Mouse (Mus musculus) kidney, postnatal 4 days (tissue): ENCODE data around the gene Ankrd17.

ENCODE experiments used
- DNase-seq, 2 experiments: peaks; one replicate each; pipeline ENCODE4 v3.0.0; 2021; ENCODE audit warnings: mixed read lengths in 2 of 2

Gene Ankrd17

GRCm38 (mm10) chr5:90366121-90367066 is at the start of gene Ankrd17:
Ankrd17 (minus strand) TSS chr5:90366577.
- peak; percentile 92 to 95 for DNase-seq

DNA sequence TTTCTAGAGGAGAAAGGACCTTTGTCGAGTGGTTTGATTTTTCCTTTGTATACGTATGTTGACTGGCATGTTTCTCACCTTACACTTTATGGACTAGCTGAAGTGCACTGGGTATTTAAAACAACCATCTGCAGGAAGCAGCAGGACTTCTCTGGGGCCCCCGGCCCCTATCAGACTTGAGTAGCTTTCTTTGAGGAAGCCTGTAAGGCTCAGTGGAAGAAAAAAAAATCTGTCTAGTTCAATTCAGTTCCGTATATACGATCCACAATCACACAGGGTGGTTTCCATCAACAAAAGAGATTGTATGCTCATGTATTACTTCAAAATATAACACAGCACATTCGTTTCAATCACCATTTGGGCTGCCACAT is 48.5 kb upstream of the Ankrd17 start:
- no peak for DNase-seq

DNA sequence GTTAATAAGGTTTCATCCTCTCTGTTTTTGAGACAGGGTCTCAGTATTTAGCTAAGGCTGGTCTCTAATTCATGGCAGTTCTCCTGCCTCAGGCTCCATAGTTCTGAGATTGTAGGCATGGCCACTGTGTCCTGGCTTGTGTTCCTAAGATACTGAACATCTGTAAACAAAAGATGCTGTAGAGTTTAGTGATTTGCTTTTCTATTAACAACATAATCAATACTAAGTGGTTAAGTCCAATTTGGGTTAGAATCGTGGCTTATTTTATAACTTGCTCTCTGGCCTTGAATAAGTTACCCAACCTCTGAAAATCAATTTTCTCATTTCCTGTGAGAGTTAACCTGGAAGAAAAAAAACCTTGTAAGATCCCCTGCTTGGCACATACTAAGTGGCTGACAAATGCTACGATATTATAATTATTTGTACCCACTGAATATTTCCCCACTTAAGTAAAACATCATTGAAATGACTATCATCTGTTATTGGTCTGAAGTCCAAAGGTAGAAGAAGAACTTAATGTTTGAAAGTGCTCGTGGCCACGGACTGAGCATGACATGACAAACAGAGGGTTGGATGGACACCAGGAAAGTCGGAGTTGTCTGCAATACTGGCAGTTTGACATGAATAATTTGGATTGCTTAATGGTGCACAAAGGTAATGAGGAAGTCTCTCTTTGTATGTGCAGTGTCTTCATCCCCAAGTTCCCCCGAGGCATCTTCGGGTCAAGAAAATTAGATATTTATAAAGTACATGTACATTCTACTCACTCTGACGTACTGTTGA is 48.0 kb upstream of the Ankrd17 start:
- DNase-seq = no peak

DNA sequence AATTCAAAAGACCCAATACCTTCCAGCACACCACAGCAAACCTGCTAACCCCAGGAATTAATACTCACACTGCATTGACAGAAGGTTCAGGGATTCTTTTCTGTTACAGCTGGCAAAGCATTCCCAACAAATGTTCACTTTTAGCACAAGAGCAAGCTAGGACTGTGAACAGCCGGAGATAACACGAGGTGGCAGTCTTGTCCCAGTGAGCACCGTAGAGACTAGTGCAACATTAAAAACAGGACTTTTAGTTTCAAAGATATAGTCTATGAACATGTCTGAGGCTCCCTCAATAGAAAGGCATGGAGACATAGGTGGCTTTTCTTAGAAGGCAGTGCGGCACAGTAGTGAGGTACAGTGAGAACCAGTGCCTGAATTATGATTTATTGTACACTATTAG is 38.8 kb upstream of the Ankrd17 start:
- DNase-seq = peak; percentile 61 to 68

DNA sequence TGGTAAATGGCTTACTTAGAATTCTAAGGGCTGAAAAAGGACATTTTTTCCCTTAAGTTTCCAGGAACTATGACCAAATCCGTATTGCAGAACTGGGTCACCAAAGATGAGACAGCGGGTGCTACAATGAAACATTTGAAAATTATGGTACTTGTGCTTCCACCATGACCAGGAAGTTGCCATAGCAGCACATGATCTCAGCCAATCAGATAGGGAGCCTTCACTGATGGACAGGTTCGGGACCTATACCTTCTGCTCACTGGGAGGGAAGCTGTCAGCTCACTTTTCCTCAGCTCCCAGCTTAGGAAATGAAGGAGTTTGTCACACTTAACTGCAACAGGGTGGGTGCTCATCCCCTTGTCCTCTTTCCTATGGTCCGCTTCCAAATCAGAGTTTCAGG is 30.4 kb upstream of the Ankrd17 start:
- no peak for DNase-seq

DNA sequence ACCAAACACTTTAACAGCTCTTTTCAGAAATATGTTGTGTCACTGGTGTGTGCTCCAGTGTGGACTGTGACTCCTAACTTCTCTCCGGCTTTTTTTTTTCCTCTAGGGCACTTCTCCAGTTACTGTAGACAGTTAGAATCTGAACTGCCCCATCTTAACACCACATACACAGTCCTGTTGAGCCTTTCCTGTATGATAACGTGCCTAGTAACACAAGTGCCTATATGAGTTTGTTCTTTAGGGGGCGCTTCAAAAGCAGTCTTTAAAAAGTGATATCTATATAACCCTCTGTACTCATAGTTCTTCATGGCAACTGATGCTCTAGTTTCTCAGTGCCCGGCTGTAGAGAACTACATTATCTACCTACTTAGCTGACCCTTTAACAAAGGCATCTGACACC is 27.9 kb upstream of the Ankrd17 start:
- no peak for DNase-seq

DNA sequence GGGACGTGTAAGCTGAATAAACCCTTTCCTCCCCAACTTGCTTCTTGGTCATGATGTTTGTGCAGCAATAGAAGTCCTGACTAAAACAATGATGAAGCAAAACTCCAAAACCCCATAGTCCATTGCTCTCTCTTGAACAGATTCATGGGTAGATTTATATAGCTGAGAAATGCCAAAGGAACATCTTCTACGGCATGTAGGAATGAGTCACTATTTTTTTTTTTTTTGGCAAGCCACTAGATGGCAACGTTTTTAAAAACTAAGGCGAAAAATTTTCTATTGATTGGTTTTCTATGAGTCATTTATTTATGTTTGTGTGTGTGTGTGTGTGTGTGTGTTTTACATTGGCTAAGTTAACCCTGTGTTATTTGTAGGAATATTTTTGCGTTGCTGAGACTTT is 27.4 kb upstream of the Ankrd17 start:
- no peak for DNase-seq

GRCm38 (mm10) chr5:90383080-90383479 is 16.7 kb upstream of the Ankrd17 start:
- no peak for DNase-seq

GRCm38 (mm10) chr5:90381458-90381857 is 15.1 kb upstream of the Ankrd17 start:
- peak in 1 of 2 experiments; percentile 7 for DNase-seq

GRCm38 (mm10) chr5:90373708-90374107 is 7.3 kb upstream of the Ankrd17 start:
- DNase-seq = no peak

GRCm38 (mm10) chr5:90370401-90370800 is 4.0 kb upstream of the Ankrd17 start:
- no peak for DNase-seq

GRCm38 (mm10) chr5:90367067-90367303 is 608 bp upstream of the Ankrd17 start, which contains the start of gene Gm9958:
Gm9958 (plus strand) TSS chr5:90367204.
- no peak for DNase-seq

DNA sequence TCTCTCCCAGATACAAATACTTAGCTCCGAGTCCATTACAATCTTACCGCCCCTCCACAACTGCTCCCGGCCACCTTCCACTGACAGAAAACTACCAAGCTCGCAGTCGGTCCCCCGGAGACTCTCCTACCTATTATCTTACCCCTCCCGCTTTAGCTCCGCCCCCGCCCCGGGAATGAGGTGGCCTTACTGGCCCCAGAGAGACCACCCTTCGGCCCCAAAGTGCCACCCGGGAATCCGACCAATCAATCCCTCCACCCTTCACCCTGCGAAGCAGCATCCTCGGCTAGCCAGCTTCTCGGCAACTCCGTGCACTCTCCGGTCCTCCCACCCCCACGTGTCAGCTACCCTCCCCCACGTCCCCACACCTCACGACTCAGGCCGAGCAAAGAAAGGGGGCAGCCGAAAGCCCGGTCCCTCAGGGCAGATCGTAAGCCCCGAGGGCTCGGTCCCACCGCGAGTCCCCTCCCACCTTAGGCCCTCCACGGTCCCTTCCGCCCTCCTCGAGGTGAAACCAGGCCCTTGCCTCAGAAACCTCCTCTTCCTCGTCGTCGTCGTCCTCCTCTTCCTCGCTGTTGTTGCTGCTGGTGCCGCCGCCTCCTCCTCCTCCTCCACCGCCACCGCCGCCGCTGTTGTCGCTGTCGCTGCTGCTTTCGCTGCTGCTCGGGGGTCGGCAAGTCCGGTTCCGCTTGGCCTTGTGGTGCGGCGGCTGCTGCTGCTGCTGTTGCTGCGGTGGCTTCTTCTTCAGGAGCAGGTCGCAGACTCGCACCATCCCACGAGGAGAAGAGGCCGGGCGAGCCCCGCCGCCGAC is 1.0 kb downstream of the Ankrd17 start:
- DNase-seq = peak; percentile 67 to 76

GRCm38 (mm10) chr5:90364526-90364925 is 1.9 kb downstream of the Ankrd17 start:
- DNase-seq = peak; percentile 76 to 81

- no peak for DNase-seq
Observed at GRCm38 (mm10) chr5:90355824-90356223, 10.6 kb downstream of the Ankrd17 start.

GRCm38 (mm10) chr5:90353552-90354317 is 12.6 kb downstream of the Ankrd17 start:
- DNase-seq = no peak

DNA sequence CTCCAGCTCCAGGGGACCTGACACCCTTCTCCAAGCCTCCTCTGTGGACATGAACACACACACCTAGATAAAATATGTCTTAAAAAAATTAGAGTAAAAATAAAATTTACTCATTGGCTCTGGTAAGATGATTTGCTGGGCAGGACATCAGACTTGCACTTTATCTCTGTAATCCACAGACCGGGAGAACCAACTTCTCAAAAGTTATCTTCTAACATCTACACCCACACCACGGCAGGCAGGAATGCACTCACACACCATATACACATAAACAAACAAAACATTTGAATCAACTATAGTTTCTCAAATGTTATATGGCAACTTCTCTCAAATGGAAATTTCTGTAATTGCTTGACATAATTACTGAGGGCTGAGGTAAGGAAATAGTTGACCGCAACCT is 19.5 kb downstream of the Ankrd17 start:
- DNase-seq = no peak

DNA sequence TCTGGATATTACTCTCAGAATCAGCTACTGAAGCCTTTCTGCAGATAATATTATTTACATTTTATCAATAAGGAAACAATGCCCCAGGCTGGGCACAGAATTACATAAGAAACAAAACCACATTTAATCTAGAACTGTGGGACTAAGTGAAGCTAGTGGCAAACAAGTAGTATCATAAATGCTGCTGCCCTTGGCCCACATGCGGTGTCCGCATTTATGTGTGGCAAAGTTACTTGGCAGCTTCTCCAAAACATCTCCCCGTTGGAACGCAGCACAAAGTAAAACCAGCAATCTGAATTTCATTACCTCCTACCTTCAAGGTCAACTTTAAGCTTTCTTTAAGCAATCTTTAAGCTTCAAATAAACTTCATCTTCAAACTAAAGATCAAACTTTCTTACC is 25.5 kb downstream of the Ankrd17 start:
- no peak for DNase-seq

- no peak for DNase-seq
Observed at GRCm38 (mm10) chr5:90339953-90340343, 26.4 kb downstream of the Ankrd17 start.

DNA sequence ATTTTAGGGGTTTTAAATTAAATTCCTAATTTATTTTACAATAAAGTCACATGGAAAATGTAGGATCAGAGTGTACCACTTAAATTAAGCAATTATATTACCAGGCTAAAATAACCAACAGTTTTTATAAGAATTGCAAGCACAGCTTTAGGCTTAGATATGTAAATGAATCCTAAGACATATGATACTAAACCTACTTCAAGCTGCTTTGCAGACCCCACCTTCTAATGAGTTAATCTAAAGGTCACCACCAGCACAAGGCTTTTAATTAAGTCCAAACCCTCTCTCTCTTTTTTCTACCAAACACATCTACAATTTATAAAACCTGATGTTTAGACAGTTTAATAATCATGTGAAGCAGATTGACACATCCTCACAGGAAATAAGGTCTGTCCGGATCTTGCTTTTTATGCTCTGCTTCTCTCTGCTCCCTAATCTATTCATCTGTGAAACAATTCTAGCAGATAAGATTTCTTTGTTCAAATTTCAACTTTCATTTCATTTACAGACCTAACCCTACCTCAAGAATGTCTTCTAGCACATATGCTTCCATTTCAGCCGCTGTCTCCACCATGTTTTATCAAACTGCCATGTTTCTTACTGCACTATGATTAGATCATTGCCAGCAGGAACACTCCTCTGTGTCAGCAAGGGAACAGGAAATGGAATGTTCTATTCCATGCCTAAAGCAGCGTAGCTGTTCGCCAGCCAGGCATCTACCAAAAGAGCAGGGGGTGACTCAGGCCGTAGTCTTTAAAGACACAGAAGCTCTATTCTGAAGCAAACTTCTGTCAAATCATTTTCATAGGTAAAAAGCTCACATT is 27.0 kb downstream of the Ankrd17 start:
- peak; percentile 60 to 68 for DNase-seq
